Mouse (Mus musculus): ENCODE data around the gene Fam169a.

DNA sequence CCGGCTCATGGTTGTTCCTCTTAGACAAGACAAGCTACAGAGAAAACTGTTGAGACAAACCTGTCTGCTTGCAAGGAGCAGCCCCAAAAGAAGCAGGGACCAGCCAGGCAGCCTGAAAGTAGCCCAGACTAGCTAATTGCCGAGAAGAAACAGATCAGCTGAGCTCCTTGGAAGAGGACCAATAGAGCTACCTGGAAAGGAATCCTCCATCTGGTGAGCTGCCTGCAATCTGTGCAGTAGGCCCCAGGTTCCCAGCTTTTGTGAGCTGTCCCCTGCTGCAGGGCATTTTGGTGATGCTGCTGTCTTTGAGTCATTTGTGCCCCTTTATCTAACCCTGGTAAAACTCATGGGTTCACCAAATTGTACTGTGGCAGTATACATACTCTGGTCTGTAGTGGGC, 13.1 kb downstream of the Fam169a start:
- TF ChIP-seq USF1 (IDR thresholded peaks at IDR 0.05; ENCODE audit: low read depth, low read length) (no peak), CTCF (conservative IDR thresholded peaks at IDR 0.05 in 1 of 2, IDR thresholded peaks at IDR 0.05 in 1 of 2; ENCODE audit: low read depth in 2 of 2, low read length in 2 of 2) (no peak), POLR2A (IDR thresholded peaks at IDR 0.05; ENCODE audit: low read depth, low read length) (no peak), GABPA (IDR thresholded peaks at IDR 0.05; ENCODE audit: insufficient replicate concordance, low read depth, low read length) (no peak), NRF1 (IDR thresholded peaks at IDR 0.05; ENCODE audit: low read depth, low read length) (no peak), MAZ (IDR thresholded peaks at IDR 0.05; ENCODE audit: low read depth, low read length) (no peak), TBP (conservative IDR thresholded peaks at IDR 0.05; ENCODE audit: low read depth, low read length) (no peak), CHD2 (IDR thresholded peaks at IDR 0.05; ENCODE audit: low read length) (no peak), JUN (IDR thresholded peaks at IDR 0.05; ENCODE audit: insufficient read depth, low read depth, low read length) (no peak), MXI1 (IDR thresholded peaks at IDR 0.05; ENCODE audit: low read depth, low read length) (no peak), USF2 (conservative IDR thresholded peaks at IDR 0.05; ENCODE audit: low read depth, low read length) (no peak), RAD21 (IDR thresholded peaks at IDR 0.05; ENCODE audit: low read depth, low read length) (no peak)

Measured in CH12.LX (cell line).